Mouse (Mus musculus): ENCODE data around the gene Srrm4.

Srrm4 gene

DNA sequence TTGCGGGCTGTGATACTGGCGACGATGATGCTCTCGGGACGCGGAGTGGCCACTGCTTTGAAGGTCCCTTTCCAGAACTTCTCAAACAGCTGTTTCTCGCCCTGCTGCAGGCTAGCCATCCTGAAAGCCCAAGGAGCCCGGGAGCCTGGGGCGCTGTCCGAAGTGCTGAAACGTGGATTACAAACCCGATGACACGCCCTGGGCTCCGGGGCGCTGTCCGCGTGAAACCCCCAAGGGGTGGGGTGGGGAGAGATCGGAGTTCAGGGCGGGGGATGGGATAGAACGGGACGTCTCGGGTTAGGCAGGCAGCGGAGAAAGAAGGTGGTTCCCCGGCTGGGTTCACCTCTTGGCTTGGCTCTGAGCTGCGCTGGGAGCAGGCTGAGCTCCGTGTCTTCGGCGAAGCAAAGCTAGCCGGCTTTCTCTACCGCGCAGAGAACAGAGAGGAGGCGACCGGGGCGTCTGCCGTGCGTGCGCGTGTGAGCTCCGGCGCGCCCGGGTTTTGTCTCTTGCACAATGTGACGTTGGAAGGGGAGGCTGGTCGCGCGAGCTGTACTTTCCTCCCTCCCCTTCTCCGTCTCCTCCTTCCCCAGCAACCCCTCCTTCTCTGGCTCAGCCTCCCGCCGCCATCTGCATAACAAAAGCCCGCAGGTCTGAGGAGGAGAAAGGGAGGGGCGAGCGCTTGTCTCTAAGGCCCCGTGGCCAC is at the start of gene Srrm4:
TSS of gene Srrm4 (minus strand) at position 472 of the 703 bp plus-strand sequence.
- in situ Hi-C loops (cut with MboI; ENCODE audit: unreplicated experiment in 2 of 2): no loop called here

DNA sequence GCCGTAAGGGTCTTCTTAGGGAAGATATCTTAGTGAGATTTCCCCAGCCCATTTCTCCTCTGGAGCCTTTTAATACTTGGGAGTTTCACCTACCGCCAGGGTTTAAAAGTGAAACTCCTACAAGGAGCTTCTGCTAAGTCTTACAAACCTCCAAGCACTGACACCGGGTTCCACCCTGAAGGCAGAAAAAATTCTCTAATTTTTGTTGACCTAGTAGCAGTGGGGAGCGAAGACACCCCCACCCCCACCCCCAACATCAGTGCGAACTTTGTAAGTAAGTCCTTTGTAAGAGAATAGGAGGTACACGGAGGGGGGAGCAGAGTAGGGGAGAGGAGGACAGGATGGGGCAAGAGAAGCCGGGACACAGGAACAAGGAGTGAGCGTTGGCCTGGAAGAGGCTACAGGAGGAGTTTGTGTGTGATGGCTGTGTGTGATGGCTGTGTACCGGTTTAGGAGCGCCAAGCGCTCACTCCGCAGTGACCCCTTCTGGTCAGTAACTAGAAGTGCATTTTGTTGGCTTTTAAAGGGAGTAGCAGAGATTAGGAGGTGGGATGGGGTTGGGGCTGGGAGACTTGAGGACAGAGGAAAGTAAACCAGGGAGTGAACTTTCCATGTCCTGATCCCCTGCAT is 1.3 kb upstream of the Srrm4 start:
- in situ Hi-C loops (cut with MboI; ENCODE audit: unreplicated experiment in 2 of 2): no loop called here

DNA sequence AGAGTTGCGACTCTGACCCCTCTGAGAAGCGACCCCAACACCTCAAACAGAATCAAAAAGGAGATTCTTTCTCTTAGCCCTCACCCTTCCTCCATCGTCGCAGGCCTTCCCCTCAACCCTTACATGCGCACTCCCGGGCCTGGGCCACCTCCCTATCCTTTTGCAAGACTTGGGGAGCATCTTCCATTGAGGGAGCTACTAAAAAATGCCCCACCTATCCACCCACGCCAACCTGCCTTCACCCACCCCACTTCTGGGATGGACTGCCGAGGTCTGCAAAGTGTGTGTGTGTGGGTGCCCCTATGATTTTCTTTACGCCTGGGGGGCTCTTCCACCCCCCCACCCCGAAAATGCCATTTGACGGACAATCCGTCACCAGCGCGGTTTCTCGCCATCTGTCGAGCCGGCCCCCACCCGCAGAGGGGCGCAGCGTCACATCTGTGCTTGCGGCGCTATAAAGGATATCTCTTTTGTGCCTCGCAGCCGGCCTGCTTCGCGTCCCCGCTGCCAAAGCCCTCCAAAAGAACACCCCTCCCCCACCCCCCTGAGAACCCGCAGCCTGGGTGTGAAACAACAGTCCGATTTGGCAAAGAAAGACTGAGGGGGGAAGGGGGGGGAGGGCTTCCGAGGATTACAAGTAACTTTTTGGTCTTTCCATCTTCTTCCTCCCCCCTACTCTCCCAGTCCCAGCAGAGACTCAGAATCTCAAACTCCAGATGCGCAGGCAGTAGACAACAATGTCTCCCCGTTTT is 608 bp upstream of the Srrm4 start:
- in situ Hi-C loops (cut with MboI; ENCODE audit: unreplicated experiment in 2 of 2): no loop called here

DNA sequence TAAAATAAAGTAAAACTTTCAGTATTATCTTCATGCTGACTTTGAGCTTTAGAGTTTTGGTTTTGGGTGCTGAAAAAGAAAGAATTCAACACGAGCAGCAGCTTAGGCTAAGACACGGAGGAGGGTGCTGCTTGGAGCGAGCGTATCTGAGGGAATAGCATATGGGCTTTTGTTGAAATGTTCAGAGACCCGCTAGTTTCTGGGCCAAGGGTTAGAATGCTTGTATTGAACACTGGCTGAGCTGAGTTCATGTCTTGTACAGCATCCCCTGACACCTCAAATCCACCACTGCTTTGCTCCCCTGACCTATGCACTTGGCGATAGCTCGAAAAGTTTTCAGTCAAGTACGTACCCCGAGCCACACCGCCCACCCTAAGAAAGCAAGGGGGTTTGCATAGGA is 919 bp downstream of the Srrm4 start:
- in situ Hi-C loops (cut with MboI; ENCODE audit: unreplicated experiment in 2 of 2): no loop called here

DNA sequence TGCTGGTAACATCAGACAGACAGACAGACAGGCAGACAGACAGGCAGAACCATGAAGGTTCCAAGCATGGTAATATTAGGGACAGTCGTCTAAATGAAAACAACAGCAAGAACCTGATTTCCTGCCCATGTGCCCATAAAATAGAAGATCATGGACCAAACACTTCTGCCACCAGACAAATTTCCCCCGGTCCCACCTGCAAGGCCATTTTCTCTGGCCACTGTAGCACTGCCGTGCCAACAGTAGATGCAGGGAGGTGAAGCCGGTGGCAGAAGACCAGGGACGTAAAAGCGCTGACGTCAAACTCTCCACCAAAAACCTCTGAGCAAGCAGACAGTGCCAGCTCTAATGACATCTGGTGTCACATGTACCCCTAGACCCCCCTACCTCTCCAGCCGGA is 2.0 kb downstream of the Srrm4 start:
- in situ Hi-C loops (cut with MboI; ENCODE audit: unreplicated experiment in 2 of 2): no loop called here

DNA sequence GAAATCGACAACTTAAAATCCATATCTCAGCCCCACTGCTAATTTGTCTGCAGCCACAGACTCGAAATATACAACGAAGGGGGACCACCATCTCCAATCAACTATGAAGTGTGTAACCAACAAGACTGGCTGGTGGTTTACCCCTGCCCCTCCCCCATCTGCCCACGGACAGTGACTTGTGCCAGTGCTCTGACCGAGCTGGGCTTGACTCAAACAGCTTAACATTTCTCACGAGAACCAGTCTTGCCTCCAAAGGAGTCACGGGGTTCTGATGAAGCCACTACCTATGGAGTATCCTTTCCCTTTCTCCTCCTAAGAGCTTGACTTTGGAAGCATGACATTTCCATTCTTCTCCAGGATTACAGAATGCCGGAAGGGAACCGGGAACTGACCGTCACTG is 2.8 kb downstream of the Srrm4 start:
- in situ Hi-C loops (cut with MboI; ENCODE audit: unreplicated experiment in 2 of 2): no loop called here

DNA sequence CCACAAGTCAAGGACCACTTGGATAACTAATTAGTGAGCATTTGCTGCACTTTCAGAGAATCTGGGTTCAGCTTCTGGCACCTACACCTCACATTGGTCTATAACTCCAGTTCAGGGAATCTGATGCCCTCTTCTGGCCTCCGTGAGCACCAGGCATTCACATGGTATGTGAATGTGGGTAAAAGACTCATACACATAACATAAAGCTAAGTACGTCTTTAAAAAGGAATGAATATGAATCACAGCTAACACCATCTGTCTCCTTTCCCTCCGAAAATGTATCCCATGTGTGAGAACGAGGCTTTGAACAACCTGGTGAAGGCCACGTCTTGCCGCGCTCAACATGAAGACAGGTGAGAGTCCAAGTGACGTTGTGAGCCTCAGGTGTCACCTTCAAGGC is 12.1 kb downstream of the Srrm4 start:
- in situ Hi-C loops (cut with MboI; ENCODE audit: unreplicated experiment in 2 of 2): no loop called here

DNA sequence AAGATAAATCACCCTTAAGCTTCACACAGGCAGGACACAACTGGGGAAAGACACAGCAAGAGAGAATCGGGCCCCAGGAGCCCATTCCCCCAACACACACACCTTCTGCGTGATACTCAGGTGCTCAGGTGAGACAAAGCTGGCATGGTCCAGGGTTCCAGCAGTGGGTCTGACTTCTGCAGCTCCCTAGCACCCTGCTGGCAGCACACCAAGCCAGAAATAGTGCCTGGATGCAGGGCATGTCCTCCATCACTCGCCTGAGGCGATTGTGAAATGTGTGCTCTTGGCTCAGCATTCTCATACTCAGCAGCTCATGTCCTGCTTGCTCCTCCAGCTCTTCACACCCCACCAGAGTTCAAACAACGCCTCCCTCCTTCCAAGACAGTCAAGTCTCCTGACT is 14.5 kb downstream of the Srrm4 start:
- in situ Hi-C loops (cut with MboI; ENCODE audit: unreplicated experiment in 2 of 2): no loop called here

DNA sequence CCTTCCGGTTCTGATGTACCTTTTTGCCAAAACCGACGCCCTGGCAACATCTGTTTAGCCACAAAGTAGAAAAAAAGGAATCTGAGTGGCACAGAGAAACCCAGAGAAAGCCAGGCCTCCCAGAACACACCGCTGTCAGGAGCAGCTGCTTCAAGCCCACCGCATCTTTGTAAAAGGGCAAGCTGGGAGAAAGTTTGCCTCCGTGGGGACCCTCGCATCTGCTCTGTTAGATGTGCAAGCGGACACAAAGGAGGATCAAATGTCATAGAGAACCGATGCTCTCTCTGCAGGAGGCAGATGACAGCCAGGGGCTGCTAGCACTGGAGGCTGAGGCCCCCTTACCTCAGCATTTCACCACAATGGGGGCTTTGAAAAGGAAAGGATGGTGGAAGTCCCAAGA is 18.3 kb downstream of the Srrm4 start:
- in situ Hi-C loops (cut with MboI; ENCODE audit: unreplicated experiment in 2 of 2): no loop called here

DNA sequence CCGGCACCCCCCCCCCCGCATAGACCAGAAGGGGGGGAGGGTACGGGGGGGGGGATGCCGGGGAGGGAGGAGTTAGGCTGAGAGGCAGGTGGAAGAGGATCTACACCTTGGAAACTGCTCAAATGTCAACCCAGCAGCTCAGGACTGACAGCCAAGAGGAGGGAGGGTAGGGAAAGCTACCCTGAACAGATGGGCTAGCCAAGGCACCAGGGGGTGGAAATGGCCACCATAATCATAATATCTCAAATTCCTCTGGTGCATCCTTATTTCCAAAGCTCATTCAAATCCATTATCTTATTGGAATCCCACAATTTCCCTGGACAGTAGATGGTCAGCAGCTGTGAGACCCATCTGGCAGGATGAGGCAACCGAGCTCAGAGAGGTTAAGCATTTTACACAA is 19.7 kb downstream of the Srrm4 start:
- in situ Hi-C loops (cut with MboI; ENCODE audit: unreplicated experiment in 2 of 2): no loop called here

DNA sequence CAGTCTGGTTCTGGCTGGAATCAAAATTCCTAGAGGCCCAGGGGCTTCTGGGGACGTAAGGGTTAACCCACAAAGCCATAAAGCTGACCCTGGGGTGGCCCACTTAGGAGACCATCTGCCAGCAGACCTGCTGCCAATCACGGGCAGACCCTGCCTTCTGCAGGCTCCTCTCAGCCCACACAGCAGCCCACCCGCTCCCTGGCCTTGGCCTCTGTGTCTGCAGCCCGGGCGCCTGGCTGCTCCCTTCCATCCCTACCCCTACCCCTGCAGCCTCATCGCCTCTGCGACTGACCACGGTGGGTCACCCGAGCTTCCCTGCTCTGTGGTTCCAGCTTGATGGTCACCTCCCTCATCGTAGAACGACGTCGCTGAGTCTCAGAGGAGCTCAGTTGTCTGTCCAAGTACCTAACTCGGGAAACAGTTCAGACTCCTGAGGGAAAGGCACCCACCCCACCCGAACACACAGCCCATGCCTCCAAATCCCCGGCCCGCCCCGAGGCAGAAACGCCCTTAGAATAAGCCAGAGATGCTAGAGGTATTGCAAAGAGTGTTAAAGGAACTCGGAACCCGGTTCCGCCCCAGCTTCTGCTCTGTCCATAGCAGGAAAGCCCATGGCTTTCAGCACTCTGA is 20.3 kb downstream of the Srrm4 start:
- in situ Hi-C loops (cut with MboI; ENCODE audit: unreplicated experiment in 2 of 2): no loop called here

DNA sequence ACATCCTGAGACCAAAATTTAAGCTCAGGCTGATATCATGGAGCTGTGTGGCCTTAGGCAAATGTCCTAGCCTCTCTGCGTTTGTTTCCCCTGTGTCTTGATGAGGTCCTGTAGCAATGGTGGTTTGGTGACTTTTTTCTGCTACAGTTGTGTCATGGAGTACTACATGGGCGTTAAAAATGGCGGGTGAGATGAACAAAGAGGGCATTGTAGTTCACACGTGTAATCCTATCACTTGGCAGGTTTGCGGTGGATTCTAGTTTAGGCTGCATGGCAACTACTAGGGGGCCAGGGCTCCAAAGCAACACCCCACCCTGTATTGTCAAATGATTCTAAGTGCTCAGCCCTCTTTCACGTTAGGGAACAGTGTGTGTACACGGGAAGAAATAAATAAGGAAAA is 21.1 kb downstream of the Srrm4 start:
- in situ Hi-C loops (cut with MboI; ENCODE audit: unreplicated experiment in 2 of 2): no loop called here

DNA sequence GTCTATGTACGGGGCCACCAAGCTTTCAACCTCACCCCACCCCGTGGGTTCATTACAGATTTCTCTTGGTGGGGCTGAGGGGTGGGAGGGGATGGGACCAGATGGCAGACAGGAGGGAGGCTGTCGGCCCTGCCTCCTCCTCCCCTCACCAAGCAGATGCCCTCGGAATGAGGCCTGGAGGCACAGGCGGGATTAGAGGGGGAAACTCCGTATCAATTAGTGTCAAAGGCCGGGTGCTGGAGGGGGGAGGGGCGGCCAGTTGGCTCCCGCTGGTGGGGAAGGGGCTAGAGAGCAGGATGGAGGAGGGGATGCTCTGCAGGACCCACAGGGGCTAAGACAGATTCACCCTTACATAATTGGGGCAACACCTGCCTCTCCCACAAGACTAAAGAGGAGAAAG is 22.0 kb downstream of the Srrm4 start:
- in situ Hi-C loops (cut with MboI; ENCODE audit: unreplicated experiment in 2 of 2): no loop called here

DNA sequence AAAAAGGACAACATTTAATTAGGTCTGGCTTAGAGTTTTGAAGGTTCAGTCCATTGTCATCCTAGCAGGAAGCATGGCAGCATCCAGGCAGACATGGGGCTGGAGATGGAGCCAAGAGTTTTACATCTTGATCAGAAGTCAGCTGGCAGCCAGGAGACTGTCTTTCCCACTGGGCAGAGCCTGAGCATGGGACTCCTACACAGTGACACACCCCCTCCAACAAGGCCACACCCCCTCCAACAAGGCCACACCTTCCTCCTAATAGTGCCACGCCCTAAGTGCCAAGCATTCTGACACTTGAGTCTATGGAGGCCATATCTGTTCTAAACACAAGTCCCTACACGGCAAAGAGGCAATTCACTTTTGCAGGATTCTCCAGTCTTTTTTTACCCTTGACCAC is 23.6 kb downstream of the Srrm4 start:
- in situ Hi-C loops (cut with MboI; ENCODE audit: unreplicated experiment in 2 of 2): no loop called here

DNA sequence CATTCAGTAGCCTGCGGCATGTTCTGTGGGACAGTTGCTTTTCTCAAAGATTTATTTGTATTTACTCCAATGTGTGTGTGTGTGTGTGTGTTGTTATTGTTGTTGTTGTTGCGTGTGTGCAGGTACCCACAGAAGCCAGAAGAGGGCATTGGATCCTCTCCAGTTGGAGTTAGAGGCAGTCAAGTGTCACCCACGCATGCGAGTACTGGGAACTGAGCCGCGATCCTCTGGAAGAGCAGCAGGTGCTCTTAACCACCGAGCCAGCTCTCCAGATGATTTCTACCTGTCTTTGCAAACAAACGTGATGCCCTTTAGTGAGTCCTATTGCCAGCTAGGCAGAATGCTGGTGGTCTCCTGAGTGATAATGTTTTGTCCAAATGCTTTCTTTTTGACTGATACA is 24.3 kb downstream of the Srrm4 start:
- in situ Hi-C loops (cut with MboI; ENCODE audit: unreplicated experiment in 2 of 2): no loop called here

DNA sequence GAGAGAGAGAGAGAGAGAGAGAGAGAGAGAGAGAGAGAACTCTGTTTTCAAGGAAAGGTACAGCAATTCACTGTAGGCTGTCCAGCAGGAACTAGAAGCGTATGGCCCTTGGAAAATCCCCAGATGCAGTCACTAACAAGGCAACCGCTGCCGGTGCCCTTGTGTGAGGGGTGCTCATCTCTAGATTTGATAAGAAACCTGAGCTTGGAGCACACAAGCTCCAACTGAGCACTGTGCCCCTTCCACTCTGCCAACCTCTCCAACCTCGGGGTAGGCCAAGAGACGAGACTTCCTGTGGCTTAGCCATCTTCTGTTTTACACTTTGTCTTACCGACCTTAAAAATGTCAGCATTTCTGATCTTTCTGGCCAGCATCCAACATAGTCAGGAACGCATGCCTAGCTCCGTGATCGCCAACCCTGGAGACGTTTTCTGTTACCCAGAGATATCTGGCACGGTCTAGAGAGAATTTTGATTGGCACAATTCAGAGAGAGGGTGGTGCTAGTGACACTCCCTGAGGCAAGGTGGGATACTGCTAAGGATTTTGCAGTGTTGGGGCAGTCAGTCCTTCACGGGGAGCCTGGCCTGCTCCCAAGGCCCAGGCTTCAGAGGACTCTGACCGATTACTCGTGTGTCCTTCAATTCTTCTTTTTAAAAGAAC is 25.1 kb downstream of the Srrm4 start:
- in situ Hi-C loops (cut with MboI; ENCODE audit: unreplicated experiment in 2 of 2): no loop called here

DNA sequence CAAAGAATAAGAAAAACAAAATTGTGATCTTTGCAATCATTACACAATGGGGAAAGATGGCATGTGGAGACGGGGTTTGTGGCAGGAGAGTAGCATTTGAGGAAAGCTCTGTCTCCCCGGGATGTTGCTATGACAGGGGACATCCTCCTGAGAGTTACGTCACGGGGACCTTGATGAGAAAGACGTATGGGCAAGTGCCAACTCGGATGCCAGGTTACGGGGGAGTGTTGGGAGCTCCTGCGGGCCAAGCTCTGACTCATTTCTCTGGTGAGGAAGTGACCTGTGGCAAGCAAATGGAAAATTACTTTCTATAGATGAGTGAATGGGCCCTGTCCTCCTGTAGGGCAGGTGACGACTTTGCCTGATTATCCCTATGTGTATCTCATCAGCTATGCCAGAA is 26.0 kb downstream of the Srrm4 start:
- in situ Hi-C loops (cut with MboI; ENCODE audit: unreplicated experiment in 2 of 2): no loop called here

DNA sequence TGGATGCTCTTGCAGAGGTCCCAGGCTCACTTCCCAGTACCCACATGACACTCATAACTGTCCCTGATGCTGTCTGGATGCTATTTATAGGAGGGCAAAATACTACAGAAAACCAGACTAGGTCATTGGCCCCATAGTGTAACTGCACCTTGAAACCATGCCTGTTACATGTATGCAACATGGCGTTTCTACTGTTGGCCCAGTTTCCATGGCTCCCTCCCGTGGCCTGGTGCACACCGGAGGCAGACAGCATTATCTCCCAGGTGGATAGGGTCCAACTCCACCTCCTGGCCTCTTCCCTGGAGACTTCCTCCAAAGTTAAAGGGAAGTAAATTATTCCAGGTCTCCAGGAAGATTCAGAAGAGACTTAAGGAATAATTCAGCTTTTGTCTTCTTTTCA is 27.2 kb downstream of the Srrm4 start:
- in situ Hi-C loops (cut with MboI; ENCODE audit: unreplicated experiment in 2 of 2): no loop called here

DNA sequence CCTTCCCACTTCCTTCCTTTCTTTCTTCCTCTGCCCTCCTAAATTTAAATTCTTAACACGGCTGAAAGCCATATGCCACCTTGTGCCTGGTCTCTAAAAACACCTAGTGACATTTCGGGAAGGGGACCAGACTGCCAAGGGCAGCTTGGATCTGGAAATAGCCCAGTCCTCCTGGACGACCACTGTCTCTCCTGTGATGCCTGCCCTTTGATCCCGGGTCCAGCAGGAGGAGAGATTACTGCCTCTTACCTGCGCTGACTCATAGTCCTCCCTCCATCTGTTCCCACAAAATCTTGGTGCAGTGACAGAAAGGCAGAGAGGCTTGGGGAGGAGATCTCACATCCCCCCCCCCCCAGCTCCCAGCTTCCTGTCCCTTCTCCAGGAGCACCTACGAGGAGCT is 27.9 kb downstream of the Srrm4 start:
- in situ Hi-C loops (cut with MboI; ENCODE audit: unreplicated experiment in 2 of 2): no loop called here

DNA sequence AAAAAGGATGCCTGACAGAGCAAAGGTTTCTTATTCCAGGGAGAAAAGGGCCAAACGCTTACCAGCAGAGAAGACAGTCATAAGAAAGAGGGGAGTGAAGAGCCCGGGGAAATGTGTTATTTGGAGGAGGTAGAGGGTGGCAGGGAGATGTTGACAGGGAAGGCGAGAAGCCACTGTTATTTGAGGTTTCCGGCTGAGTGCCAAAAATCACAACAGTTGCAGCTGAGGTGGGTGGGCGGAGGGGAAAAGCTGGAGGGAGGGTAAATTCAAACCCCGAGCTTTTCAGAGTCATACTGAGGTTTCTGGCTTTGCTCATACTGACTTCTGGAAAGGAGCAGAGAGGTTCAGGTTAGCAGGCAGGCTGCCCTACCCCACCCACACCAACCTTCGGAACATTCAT is 32.5 kb downstream of the Srrm4 start:
- in situ Hi-C loops (cut with MboI; ENCODE audit: unreplicated experiment in 2 of 2): no loop called here

DNA sequence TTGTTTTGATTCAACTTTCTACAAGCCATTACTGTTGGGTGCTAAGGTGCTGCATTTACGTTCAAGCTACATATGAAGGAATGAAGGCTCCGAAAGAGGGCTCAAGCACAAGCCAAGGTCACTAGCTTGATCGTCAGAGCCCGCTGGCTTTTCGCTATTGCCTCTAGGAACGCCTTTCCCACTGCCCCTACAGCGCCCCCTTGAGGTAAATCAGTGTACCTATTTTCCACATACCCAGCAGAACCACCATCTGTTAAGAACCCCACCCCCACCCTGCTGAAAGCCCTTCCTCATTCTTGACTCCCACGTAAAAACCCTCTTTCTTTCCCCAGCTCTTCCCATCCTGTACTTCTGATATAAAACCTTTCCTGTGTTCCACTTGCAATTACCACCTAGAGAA is 35.0 kb downstream of the Srrm4 start:
- in situ Hi-C loops (cut with MboI; ENCODE audit: unreplicated experiment in 2 of 2): no loop called here
